Mouse (Mus musculus): ENCODE measurements at regions not wholly inside any gene's neighbourhood (a gene's known extent, or its start where the extent isn't known, plus 50 kb on each side); places are given as distances from the start of the nearest gene placed in this dataset. TPM values are rescaled to one million over a fixed set of nuclear protein-coding genes. Genes with fewer than 3 reads are reported as not detected.

- ATAC-seq (replicated peaks; ENCODE audit: extremely low read depth, insufficient read depth, low FRiP score) = no peak
- Histone ChIP-seq H3K4me2 (ENCODE audit: low read depth, low read length) (no peak overlapping the region), H3K27ac (ENCODE audit: low read length) (no peak overlapping the region), H3K27me3 (ENCODE audit: control insufficient read depth, insufficient read depth, low read length) (no peaks in the 10 kb centered on the region), H3K4me3 (ENCODE audit: low read length) (no peak overlapping the region), H3K4me1 (ENCODE audit: control insufficient read depth, insufficient read depth, low read length) (0 out of 2 replicates have a peak, but pooled peaks cover 3% of the 10 kb centered on the region), H3K9me3 (replicated peaks; ENCODE audit: control insufficient read depth, low read length) (no peaks in the 10 kb centered on the region), H3K36me3 (ENCODE audit: control insufficient read depth, insufficient read depth) (no peaks in the 10 kb centered on the region), H3K9ac (ENCODE audit: low read length) (no peak overlapping the region)
- WGBS = 49% methylated on average over 4 of the region's 4 CpGs
Observed at GRCm38 (mm10) chr2:84266158-84266557, 159.1 kb downstream of the Calcrl start.

- Histone ChIP-seq H3K9ac (ENCODE audit: low read length) (no peak overlapping the region), H3K27me3 (ENCODE audit: control insufficient read depth, insufficient read depth, low read length) (no peaks in the 10 kb centered on the region), H3K36me3 (ENCODE audit: control insufficient read depth, insufficient read depth) (no peaks in the 10 kb centered on the region), H3K4me1 (ENCODE audit: control insufficient read depth, insufficient read depth, low read length) (0 out of 2 replicates have a peak, but pooled peaks cover 3% of the 10 kb centered on the region), H3K27ac (ENCODE audit: low read length) (no peak overlapping the region), H3K4me2 (ENCODE audit: low read depth, low read length) (no peak overlapping the region), H3K9me3 (replicated peaks; ENCODE audit: control insufficient read depth, low read length) (no peaks in the 10 kb centered on the region), H3K4me3 (ENCODE audit: low read length) (no peak overlapping the region)
- 56% methylated on average over 6 of the region's 6 CpGs for WGBS
- ATAC-seq (replicated peaks; ENCODE audit: extremely low read depth, insufficient read depth, low FRiP score) = no peak
Observed at GRCm38 (mm10) chr2:84266883-84267554, 158.2 kb downstream of the Calcrl start.

- Histone ChIP-seq H3K4me3 (ENCODE audit: low read length) (no peak overlapping the region), H3K27me3 (ENCODE audit: control insufficient read depth, insufficient read depth, low read length) (no peaks in the 10 kb centered on the region), H3K9me3 (replicated peaks; ENCODE audit: control insufficient read depth, low read length) (no peaks in the 10 kb centered on the region), H3K4me2 (ENCODE audit: low read depth, low read length) (no peak overlapping the region), H3K27ac (ENCODE audit: low read length) (no peak overlapping the region), H3K36me3 (ENCODE audit: control insufficient read depth, insufficient read depth) (no peaks in the 10 kb centered on the region), H3K9ac (ENCODE audit: low read length) (no peak overlapping the region), H3K4me1 (ENCODE audit: control insufficient read depth, insufficient read depth, low read length) (no peaks in the 10 kb centered on the region)
- WGBS = 65% methylated on average over 6 of the region's 6 CpGs
- no peak for ATAC-seq (replicated peaks; ENCODE audit: extremely low read depth, insufficient read depth, low FRiP score)
Observed at GRCm38 (mm10) chr2:84274038-84274724, 151.0 kb downstream of the Calcrl start.

- 66% methylated on average over 1 of the region's 1 CpGs for WGBS
- Histone ChIP-seq H3K9me3 (replicated peaks; ENCODE audit: control insufficient read depth, low read length) (no peaks in the 10 kb centered on the region), H3K4me3 (ENCODE audit: low read length) (no peak overlapping the region), H3K9ac (ENCODE audit: low read length) (no peak overlapping the region), H3K27ac (ENCODE audit: low read length) (no peak overlapping the region), H3K4me1 (ENCODE audit: control insufficient read depth, insufficient read depth, low read length) (no peaks in the 10 kb centered on the region), H3K4me2 (ENCODE audit: low read depth, low read length) (no peak overlapping the region), H3K36me3 (ENCODE audit: control insufficient read depth, insufficient read depth) (no peaks in the 10 kb centered on the region), H3K27me3 (ENCODE audit: control insufficient read depth, insufficient read depth, low read length) (no peaks in the 10 kb centered on the region)
- no peak for ATAC-seq (replicated peaks; ENCODE audit: extremely low read depth, insufficient read depth, low FRiP score)
Observed at GRCm38 (mm10) chr2:84277181-84277580, 148.0 kb downstream of the Calcrl start.

Small RNAs in the stretch of these regions (microRNA-seq; reads per million reads assigned to microRNA genes)
- gene Gm25972 = not detected

Measured in heart, embryonic 16.5 days (tissue).